Mouse (Mus musculus): ENCODE data around the gene Trmt2b.
A peak's percentile ranks its signal among the peaks of the same experiment; 100 is the strongest.
"Not testable (repeated sequence)": the region's sequence is repeated elsewhere in the genome, so short reads cannot be mapped to it uniquely, and the experiment has no call there.

The Trmt2b gene

DNA sequence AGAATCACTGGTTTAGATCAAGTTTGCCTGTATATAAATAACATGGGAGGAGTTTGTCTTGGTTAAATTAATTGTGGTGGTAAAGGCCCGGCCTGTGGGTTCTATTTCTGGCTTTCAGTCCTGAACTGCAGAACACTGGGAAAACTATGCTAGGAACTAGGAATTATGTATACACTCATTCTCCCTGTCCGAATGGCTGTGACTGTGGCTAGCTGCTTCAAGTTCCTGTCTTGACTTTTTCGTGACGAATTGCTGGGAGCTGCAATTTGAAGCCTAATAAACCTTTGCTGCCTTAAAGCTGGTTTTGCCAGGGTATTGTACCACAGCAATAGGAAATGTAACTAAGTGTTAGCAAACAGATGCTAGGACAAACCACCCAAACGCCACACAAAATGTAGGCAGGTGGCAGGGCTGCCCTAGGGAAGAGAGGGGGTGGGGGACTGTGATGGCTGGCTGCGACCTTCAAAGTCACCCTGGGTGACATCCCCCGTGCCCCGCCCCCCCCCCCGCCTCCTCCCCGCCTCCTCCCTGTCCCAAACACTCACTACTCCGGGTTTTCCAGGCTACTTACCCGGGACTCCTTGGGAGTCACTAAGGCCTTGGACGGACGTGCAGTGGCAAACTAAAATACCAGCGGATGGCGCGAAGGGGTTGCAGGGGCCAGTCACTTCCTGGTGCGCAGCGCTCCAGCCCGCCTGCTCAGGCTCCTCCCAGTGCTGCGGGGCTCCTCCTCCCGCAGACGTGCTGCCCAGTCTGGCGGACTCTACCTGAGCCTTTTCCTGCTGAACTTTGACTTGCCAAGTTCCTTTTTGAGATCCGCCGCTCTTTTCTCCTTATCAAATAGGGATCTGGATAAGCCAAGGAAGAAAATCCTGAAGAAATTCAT lies at the start of gene Trmt2b:
Gene Trmt2b, minus strand, starts transcription at position 710 of the 886 bp plus-strand sequence.
- peak in 1 of 2 experiments; percentile 35 for DNase-seq (ENCODE audit: low spot score in 2 of 2)

DNA sequence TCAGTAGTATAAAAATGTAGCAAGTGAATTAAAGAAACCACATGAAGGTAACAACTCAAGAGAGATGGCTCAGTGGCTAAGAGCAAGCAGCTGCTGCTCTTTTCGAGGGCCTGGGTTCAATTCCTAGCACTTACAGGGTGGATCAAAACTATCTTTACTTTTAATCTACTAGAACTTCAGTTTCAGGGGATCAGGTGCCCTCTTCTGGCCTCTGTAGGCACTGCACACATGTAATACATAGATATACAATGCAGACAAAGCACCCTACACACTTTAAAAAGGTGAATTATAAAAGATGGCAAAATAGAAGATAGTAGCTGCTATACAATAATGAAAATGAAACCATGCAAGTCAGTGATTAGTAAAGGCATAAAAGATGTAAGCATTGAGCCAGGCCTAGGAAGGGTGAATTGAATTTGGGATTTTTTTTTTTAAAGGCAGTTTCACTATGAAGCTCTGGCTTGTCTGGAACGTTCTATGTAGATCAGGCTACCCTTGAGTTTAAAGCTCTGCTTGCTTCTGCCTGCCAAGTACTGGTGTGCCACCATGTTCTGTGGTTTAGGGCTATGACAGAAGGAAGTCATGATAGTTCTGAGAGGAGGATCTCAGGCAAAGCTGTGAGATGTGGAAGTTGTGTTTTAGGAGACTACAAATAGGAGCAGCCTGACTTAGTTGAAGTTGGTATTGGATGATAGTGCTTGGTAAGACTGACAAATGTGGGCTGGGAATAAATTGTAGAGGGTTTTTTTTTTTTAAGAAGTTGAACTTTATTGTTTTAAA lies 42.6 kb upstream of the Trmt2b start:
- DNase-seq (ENCODE audit: low spot score in 2 of 2) = peak in 1 of 2 experiments; percentile 13

DNA sequence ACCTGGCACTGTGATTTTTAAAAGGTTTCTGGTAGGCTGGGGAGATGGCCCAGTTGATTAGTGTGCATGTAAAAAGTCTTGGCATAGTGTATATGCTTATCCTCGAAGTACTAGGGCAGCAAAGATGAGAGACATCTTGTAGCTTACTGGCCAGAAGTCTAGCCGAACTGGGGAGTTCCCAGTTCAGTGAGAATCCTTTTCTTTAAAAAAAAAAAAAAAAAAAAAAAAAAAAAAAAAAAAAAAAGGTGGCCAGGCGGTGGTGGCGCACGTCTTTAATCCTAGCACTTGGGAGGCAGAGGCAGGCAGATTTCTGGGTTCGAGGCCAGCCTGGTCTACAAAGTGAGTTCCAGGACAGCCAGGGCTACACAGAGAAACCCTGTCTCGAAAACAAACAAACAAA lies 34.4 kb upstream of the Trmt2b start:
- DNase-seq (ENCODE audit: low spot score in 2 of 2) = not testable (repeated sequence)

DNA sequence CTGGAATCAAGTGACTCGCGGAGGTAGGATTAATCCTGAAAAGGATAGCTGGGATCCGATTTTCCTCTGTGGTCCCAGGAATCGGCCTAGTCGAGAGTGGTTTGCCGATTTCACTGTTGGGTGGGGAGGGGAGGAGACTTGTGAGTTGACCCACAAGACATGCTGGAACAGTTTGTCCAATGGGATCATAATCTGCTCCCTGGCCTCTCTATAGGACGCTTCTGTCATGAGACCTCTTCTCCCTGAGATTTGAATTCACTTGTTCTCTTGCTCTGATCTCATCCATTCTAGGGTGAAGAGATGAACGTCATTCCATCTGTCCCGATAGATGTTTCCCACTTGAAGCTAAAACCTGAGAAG lies 31.5 kb upstream of the Trmt2b start:
- DNase-seq (ENCODE audit: low spot score in 2 of 2) = no peak

DNA sequence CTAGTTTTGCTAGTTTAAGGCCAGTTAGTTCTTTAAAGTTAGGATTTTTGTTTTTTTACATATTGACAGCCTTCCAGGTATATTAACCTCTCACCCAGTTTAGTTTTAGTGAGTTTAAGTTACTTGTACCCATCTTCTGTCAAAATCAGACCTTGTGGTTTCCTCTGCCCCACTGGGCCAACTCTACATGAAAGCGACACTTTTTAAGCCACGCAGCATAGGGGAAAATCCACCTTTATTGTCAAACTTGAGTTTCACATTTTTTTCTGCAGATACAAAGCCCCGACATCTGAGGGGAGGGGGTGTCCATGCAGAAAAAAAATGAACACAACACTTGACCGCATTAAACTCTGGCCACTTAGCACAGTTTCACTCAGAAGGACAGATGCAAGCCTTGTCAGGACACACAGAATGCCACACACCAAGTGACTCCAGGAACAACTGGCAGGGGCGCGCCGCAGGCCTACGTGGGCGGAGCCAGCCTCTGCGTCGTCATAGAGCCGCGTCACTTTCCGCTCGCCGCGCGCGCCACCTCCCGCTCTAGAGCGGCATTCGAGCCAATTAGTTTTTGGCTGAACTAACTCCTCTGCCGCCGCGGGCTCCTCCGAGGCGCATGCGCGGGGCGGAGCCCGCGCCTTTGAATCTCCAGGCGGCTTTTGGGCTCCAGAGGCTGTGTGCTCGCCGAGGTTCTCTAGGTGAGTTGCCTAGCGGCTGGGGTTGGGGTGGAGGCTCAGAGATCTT lies 30.9 kb upstream of the Trmt2b start, which contains the start of gene Cenpi:
Gene Cenpi, plus strand, starts transcription at position 551 of the 741 bp plus-strand sequence.
- peak; percentile 54 to 86 for DNase-seq (ENCODE audit: low spot score in 2 of 2)

DNA sequence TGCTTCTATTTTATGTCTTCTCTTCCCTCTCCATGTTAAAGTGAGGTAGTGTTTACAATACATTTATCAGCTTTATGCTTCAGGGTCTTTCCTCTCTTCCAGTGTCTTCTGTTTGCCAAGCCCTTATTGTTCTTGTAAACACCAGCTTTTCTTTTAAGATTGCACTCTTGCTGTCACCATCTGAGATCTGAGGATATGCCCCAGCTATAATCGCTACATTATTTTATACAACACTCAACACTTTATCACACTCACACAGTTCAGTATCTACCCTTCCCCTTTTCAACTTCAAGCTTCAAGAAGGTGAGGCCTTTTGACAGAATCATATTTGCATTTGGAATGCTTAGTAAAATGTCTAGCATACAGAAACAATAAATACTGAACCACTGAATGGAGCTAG lies 26.5 kb upstream of the Trmt2b start:
- no peak for DNase-seq (ENCODE audit: low spot score in 2 of 2)

DNA sequence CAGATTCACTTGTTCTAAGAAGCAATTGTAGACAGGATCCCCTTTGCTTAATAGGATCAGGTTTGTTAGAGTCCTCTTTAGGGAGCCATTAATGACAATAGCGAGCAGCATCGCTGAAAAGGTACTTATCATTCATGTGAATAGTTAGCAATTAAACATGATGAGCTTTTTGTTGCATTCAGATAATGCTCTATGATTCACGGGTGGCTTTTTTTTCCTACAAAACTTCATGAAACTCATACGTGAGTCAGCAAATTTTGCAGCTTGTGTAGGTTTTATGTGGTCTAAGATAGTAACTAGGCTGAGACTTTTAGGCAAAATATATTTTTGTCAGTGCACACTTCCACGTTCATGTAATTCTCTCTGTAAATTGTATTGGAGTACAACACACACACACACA lies 23.4 kb upstream of the Trmt2b start:
- DNase-seq (ENCODE audit: low spot score in 2 of 2) = no peak

DNA sequence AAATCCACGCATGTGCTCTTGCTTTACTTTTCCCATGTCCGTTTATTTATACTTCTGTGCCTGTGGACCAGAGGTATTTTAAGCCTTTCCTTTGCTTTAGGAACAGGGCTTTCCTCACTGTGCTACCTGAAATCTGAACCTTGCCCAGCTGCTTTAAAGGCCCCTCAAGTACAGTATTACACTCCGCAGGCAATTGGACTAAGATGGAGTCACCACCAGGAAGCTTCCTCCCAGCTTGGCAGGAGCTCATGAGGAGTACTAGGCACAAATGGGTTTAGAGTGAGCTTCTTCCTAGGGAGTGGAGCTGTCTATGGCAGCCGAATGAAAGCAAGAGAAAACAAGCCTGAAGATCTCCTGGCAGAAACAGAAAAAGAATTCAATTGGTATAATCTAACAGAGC lies 20.4 kb upstream of the Trmt2b start:
- no peak for DNase-seq (ENCODE audit: low spot score in 2 of 2)

DNA sequence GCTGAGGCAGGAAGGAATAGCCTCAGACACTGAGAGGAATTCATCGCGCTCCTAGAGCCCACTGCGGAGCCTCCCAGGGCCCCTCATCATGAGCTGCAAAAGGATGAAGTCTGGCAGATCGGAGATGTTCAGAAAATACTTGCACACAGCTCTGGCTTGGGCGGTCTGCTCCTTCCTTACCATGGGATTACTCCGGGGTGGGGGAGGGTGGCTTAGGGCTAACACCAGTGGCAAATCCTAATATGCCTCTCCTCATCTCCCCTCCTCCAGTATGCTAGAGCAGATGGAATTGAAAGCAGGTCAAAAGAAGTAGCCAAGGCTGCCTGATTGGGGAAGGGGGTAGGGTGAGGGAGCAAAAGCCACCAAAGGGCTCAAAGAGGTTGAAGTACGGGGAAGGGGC lies 20.0 kb upstream of the Trmt2b start:
- DNase-seq (ENCODE audit: low spot score in 2 of 2) = no peak

DNA sequence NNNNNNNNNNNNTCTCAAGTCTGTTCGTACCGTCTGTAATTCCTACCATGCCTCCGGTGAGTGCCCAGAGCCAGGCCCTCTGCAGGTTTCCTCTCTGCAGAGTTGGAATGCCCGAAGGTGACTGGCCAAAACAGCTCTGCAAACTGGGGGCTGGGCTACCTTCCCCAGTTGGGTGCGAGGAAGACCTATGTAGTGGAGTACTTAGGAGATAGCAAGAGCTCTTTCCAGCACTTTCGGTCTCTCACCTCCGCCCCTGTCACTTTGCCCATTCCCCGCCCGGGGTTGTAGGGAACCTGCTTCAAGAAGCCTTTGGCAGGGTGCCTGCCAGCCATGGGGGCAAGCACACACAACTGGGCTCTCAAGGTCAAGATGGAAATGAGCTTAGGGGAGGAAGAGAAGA lies 19.5 kb upstream of the Trmt2b start:
- no peak for DNase-seq (ENCODE audit: low spot score in 2 of 2)

DNA sequence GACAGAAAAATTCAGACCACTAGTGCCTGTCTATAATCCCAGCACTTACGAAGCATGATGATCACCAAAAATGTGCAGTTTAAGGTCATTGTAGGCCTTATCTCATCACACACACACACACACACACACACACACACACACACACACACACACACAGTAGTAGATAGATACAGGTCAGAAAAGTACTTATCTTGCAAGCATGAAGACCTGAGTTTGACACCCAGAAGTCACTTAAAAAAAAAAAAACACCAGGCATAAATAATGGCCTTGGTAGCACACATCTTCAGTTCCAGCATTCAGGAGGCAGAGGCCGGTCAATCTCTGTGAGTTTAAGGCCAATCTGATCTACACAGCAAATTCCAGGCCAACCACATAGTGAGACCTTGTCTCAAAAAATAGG lies 10.5 kb upstream of the Trmt2b start:
- no peak for DNase-seq (ENCODE audit: low spot score in 2 of 2)

DNA sequence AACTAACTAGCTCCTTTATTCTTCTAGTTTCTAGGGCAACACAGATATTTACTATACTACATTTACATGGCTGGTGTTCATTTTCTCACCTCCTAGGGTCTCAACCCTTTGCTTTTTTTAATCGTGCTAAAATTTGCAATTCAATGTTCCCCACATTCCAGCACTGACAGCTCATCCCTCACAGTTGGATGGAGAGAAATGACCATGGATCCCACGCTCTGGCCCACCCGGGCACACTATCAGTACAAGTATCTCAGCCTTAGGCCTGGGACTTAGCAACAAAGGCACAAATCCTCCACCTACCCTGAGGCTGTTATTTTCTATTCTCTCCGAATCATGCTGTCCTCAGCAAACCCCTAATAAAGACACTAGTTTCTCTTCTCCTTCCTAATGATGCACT lies 9.0 kb upstream of the Trmt2b start:
- DNase-seq (ENCODE audit: low spot score in 2 of 2) = no peak

DNA sequence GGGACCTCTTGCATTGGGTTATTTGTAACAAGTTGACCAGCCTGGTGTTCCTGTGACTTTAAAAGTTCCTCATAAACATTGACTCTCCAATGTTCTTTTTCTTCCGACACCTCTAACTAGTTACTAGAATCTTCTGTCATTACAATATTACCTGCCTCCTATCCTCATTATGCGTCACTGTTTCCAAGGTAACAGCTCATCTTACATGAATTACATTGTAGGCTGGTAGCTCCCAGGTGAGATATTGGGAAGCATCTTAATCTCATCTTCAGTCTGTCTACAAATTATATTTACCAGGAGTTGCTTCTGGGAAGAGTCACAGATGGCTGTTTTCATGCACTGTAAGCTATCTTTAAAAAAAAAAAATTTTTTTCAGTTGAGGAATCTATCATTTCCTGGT lies 8.3 kb upstream of the Trmt2b start:
- no peak for DNase-seq (ENCODE audit: low spot score in 2 of 2)

DNA sequence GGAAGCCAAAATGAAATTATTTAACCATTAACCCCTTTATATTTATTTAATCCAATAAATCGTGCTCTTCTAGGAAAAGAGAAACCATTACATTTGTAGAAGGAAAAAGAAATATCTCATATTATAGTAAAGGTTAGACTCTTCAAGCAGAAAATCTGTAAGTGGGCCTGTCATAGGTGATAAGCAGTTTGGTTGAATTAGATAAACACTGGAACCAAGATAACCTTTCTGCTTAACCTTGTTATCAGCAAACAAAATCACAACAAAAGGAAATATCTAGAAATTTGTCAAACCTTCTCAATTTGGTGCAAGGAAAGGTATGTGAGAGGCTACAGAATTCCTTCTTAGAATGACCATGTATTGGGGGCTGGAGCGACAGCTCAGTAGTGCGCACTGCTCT lies 3.7 kb upstream of the Trmt2b start:
- no peak for DNase-seq (ENCODE audit: low spot score in 2 of 2)

DNA sequence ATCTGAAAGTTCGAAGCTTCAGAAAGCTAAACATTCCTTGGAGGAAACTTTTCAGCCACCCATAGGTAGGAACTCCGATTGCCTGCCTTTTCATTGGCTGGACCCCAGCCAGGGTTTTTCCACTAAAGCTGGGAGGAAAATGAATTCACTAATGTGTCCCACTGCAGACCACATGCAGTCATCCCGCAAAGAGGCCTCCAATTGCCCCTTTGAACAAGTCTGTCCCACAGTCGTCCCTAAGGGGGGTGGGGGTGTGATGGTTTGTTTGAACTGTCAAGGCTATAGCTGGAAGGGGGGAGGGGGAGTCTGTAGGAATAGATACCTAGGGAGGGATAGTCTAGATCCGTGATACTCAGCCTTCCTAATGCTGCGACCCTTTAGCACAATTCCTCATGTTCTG lies 1.1 kb downstream of the Trmt2b start:
- no peak for DNase-seq (ENCODE audit: low spot score in 2 of 2)

DNA sequence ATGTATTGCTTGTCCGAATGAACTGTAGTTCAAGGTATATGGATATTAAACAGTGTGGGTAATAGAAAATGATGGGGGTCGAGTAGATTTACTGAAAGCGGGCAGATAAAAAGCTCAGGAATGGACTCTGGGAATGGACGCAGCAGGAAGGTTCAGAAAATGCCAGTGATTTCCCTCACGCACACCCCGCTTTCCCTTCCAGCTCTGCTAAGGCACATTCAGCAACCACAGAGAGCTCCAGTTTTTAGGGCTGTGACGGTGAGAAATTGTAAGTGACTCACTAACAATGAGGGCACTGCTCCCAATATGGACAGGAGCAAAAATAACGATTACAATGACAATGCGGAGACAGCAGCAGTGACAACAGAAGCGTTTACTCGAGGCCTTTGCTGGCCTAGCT lies 14.7 kb downstream of the Trmt2b start:
- no peak for DNase-seq (ENCODE audit: low spot score in 2 of 2)

DNA sequence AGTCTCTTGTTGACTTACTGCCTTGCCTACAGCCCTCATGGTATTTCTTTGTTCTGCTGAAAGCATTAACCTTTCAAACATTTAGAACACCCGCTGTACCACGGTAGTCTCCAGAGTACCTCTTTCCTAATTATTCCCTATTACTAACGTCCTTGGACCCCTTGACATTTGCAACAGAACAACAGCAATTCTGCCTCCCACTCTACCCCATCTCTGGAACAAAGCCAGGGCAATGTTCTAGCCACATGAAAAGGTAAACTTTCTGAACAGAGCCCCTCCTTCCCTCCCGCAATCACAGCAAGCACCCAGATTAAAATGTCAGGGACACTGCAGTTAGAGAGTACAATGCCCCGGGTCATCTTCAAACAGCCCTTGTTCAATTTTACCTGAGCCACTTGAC lies 15.6 kb downstream of the Trmt2b start:
- no peak for DNase-seq (ENCODE audit: low spot score in 2 of 2)

DNA sequence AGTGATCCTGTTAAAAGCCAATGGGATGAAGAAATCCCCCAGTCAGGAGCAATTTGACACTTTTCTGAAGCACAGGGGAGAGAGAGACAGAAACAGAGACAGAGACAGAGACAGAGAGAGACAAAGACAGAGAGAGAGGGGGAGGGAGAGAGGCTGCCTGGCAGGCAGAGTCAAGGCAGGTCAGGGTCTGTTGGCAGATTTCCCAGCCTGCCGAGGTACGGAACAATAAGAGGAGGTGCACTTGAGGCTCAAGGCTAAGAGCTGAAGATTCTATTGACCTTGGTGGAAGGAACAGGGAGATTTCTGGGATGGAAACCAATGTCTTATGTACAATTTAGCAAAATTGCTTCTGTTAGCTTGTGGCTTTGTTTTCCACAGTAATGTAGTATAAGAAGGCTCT lies 28.6 kb downstream of the Trmt2b start:
- DNase-seq (ENCODE audit: low spot score in 2 of 2) = no peak

DNA sequence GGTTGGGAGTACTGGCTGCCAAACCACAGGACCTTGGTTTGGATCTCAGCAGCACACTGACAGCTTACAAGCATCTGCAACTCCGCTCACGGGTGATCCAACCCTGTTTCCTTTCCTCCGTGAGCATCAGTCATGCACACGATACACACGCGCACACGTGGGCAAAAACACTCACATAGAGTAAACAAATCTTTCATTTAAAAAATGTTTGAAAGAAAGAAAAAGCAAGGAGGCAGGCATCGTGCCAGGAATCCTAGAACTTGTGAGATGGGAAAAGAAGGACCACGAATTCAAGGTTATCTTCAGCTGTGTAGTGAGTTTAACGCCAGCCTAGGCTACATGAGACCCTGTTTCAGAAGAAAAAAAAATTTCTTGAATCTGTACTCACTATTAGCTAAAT lies 30.8 kb downstream of the Trmt2b start:
- DNase-seq (ENCODE audit: low spot score in 2 of 2) = no peak

DNA sequence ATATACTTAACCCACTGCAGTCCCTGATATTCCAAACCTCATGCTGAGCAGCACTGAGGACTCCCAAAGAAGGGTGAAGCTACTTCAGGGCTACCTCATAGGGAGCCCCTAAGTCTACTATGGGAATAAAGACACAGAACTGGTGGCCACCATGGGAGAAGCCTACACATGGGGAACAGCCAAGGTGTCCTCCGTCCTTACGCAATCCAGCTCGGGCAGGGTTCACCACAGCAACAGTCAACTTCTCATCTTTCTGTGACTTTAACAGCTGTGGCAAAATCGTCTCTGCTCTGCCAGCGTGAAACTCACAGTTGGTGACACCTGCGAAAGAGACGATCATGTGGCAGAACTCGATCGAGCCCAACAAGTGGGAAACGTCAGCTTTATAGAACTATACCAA lies 38.5 kb downstream of the Trmt2b start:
- DNase-seq (ENCODE audit: low spot score in 2 of 2) = no peak

DNA sequence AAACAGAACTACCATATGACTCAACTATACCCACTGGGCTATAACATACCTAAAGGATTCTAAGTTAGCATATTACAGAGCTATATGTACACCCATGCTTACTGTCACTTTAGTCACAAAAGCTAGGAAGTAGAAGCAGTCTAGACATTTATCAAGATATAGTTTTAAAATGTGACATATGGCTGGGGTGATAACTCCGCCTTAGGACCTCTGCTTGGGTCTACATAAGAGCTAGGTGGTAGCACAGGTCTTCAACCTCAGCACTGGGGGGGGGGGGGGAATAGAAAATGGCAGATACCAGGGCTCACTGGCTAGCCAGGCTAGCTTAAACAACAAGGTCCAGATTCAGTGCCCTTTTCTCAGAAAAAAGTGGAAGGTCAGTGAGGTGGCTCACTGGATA lies 43.7 kb downstream of the Trmt2b start:
- no peak for DNase-seq (ENCODE audit: low spot score in 2 of 2)

DNA sequence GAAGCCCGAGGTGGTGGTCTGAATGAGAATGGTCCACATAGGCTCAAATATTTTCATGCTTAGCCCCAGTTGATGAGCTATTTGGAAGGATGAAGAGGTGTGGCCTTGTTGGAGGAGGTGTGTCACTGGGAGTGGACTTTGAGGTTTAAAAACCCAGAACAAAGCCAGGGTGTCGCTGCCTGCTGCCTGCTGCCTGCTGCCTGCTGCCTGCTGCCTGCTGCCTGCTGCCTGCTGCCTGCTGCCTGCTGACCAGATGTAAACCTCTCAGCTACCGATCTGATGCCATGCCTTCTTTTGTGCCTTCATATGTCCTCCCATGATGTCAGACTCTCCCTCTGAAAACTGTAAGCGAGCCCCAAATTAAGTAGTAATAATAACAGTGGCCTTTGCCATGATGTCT lies 54.9 kb downstream of the Trmt2b start, which contains the start of gene Nox1:
Gene Nox1, minus strand, starts transcription at position 101 of the 400 bp plus-strand sequence.
- no peak for DNase-seq (ENCODE audit: low spot score in 2 of 2)

Data from left cerebral cortex, adult 9 months (tissue).